Mouse (Mus musculus): ENCODE results near the gene Cdkn1c. TPM values are rescaled to one million over a fixed set of nuclear protein-coding genes. Genes with fewer than 3 reads are reported as not detected.

Gene Cdkn1c
- total RNA-seq, 1 experiment from 2014 or later: 7.6 TPM

DNA sequence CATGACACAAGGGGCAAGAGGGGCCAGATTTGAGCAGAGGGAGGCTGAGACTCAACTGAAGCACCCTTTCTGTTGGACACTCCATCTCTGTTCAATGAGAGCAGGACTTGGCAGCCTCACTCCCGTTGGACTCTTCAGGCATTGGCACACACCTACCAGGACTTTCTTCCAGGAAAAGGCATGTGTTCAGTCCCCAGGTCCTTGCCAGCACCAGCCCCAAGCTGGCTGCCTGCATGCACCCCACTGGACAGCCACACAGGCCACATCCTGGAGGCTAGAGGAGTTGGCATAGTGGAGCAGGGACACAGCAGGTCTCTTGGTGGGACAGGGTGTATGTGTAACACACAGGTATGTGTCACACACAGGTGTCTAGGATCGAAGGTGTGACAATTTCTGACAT, 13.7 kb downstream of the Cdkn1c start:
- no peak for ATAC-seq (replicated peaks in 1 of 2; ENCODE audit: insufficient read depth in 1 of 2, low FRiP score in 2 of 2, low TSS enrichment in 1 of 2, low read depth in 1 of 2, poor library complexity in 2 of 2, severe bottlenecking in 2 of 2)

DNA sequence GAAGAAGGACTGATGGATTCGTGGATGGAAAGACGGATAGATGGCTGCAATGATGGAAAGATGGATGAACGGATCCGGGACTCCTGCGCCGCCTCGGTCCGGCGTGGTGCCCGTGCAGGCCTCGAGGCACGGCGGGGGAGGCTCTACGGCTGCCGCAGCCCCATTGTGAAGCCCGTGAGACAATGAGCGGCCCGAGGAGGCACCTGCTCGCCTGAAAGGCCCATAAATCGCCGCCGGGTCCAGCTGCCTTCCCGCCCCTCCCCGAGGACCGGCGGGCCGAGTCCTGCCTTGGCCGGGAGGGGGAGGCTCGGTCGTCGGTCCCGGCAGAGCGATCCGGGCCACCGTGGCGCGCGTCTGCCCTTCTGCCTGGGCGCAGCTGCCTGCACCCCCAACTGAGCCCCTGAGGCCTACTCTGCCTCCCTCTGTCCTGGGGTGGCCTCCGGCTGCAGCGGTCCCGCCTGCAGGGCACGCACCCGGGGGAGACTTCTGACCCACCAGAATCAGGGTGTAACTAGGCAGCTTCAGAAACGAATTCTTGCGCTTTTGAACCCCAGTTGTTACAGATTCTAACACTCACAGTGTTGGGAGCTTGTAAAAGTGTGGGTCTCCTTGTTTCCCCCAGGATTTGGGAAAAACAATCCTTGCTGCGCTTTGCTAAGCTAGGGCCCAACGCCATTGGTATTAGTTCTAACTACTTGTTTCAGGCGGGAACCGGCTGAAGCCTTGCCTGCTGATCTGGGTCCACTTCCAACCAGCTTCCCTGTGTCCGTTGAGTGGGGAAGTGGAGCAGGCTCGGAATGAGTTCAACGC, 15.0 kb downstream of the Cdkn1c start:
- ATAC-seq (replicated peaks in 1 of 2; ENCODE audit: insufficient read depth in 1 of 2, low FRiP score in 2 of 2, low TSS enrichment in 1 of 2, low read depth in 1 of 2, poor library complexity in 2 of 2, severe bottlenecking in 2 of 2): no peak

DNA sequence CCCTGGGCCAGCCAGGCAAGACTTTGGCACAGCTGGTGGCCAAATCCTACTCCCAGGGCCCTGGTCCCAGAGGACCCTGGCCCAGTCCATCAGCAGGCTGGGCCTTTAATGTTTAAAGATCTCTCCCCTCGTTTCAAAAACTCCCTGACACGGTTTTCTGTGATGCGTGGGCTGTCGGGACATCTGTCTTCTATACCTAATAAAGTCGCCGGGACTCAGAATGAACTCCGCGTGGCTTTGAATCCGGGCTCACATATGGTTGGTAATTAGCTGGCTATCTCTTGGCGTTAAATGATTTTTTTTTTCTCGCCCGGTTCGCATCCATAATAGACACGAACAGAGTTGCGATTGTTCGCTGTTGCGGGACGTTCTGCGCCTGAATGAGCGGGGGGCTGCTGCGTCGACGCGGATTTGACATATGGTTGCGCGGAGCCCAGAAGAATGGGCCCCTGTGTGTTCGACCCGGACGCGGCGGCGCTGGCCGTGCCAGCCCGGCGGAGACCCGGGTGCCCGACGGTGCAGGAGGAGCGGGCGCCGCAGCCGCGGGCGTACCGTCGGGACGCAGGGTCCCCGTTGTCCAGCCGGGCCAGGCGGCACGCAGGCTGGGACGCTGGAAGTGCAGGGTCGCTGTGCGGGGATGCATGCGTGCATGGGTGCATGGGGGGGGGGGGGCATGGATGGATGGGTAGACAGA, 15.7 kb downstream of the Cdkn1c start:
- no peak for ATAC-seq (replicated peaks in 1 of 2; ENCODE audit: insufficient read depth in 1 of 2, low FRiP score in 2 of 2, low TSS enrichment in 1 of 2, low read depth in 1 of 2, poor library complexity in 2 of 2, severe bottlenecking in 2 of 2)

DNA sequence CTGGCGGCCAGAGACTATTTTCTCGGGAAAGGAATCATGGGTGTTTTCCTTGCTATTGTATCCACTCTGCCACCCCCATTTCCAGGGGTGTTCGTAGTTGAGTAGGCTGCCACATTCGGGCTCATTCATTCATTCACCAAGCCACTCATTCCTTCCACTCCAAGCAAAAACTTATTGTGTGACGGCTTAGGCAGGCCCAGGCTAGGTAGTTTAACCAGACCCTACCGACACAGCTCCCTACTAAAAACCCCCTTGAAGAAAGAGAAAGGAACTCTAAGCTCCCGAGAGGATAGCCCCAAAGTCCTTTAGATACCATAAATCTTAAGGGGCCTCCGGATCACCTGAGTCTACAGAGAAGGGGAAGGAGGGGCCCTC, 16.3 kb downstream of the Cdkn1c start:
- ATAC-seq (replicated peaks in 1 of 2; ENCODE audit: insufficient read depth in 1 of 2, low FRiP score in 2 of 2, low TSS enrichment in 1 of 2, low read depth in 1 of 2, poor library complexity in 2 of 2, severe bottlenecking in 2 of 2): no peak

DNA sequence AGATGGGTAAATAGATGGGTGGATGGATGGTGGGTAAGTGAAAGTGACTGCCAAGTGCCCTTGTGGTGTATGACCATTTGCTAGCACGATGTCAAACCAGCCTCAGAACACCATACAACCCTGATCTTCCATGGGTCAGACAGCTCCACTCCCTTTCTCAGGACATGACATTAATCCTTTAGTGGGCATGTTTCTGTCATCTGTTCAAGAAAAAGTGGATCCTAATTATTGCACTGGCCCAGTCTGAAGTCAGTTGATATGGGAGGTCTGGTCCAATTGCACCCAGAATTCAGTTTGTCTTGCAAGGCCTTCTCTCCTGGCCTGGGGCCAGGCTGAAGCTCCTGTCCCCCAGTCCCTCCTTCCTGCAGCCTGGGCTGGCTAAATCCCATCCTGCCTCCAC, 21.9 kb downstream of the Cdkn1c start:
- ATAC-seq (replicated peaks in 1 of 2; ENCODE audit: insufficient read depth in 1 of 2, low FRiP score in 2 of 2, low TSS enrichment in 1 of 2, low read depth in 1 of 2, poor library complexity in 2 of 2, severe bottlenecking in 2 of 2): no peak

DNA sequence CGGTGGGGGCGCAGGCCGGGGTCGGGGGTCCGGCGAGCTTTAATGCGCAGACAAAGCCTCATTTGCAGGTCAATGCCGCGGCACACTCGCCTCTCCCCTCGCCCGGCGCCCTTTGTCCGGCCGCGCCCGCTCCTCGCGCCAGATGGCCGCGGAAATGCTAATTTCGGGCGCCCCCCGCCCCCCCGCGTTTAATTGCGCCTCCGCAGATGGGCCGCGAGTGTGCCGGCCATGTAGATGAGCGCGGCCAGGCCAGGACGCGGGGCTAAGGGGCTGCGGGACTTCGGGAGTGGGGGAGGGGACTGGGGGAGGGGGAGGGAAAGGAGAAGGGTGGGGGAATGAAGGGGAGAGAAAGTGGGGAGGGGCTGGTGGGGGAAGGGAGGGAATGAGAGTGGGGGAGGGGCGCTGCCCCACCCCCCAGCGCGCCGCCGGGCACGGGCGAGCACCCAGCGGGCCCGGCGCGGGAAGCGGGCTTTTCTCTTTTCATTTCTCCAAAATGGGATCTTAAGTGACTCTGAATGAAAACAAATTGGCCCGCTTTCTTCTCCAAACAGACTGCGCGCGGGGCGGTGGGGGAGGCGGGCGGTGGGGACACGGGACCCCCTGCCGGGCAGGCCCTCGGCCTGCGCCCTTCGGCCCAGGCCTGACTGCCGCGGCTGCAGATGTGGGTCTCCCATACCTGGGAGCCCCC, 22.8 kb downstream of the Cdkn1c start:
- no peak for ATAC-seq (replicated peaks in 1 of 2; ENCODE audit: insufficient read depth in 1 of 2, low FRiP score in 2 of 2, low TSS enrichment in 1 of 2, low read depth in 1 of 2, poor library complexity in 2 of 2, severe bottlenecking in 2 of 2)

DNA sequence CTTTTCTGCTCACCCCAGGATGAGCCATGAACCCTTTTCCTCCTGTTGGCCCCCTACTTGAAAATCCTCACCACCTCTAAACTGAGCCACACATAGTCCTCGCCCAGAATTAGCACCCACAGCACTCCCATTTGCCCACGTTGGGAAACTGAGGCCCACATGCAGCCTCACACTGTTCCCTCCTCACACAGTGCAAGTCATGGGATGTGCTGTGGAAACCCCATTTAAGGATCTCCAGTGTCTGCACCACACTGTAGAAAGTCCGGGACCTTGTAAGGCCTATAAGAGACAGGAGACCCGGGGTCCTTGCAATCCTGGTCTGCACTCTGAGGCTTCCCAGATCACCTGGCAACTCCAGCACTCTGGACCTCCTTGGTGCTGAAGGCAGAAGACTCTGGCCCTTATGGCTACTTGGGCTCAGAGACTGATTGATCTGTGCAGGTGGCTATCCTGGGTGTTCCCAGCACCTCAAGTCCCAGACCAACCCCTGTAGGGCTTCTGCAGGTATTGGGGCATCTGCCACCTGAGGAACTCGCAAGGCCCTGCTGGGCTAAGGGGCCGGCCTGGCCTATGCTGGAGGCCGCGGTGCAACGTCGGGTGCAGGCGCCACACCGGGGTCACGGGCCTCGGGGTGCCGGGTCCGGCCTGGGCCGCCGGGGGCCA, 23.5 kb downstream of the Cdkn1c start:
- no peak for ATAC-seq (replicated peaks in 1 of 2; ENCODE audit: insufficient read depth in 1 of 2, low FRiP score in 2 of 2, low TSS enrichment in 1 of 2, low read depth in 1 of 2, poor library complexity in 2 of 2, severe bottlenecking in 2 of 2)

DNA sequence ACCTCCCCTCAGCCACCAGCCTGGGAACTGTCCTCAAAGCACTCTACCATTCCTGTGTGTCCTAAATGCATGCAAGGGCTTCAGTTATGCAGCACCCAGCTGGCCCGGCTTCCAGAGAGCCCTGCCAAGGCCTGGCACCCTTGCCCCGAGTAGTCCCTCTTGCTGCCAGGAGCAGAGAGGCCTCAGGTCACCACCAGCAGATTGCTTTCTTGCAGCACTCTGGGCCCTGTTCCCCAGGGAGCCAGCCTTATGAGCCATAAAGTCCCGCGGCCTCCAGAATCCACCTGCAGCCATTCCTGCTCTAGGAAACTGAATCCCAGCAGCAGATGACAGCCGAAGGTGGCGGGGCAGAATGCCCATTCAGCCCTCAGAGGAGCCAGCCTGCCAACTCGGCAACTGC, 27.5 kb downstream of the Cdkn1c start:
- no peak for ATAC-seq (replicated peaks in 1 of 2; ENCODE audit: insufficient read depth in 1 of 2, low FRiP score in 2 of 2, low TSS enrichment in 1 of 2, low read depth in 1 of 2, poor library complexity in 2 of 2, severe bottlenecking in 2 of 2)

DNA sequence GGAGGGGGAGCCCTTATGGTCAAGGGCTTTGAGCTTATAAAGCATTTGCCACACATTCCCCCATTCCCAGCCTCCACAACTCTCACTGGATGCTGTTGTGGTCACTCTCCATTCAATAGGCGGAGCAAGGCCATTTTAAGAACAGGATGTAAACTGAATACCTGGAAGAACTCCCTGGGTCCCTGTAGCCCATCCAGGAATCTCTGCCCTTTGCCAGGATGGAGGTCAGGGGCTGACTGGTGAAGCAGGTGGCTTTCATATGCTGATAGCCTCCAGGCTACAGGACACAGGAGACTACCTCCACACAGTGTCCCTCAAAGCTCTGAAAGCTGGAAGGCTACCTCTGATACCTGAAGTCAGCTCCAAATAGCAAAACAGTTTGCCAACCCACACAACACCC, 28.2 kb downstream of the Cdkn1c start:
- no peak for ATAC-seq (replicated peaks in 1 of 2; ENCODE audit: insufficient read depth in 1 of 2, low FRiP score in 2 of 2, low TSS enrichment in 1 of 2, low read depth in 1 of 2, poor library complexity in 2 of 2, severe bottlenecking in 2 of 2)

DNA sequence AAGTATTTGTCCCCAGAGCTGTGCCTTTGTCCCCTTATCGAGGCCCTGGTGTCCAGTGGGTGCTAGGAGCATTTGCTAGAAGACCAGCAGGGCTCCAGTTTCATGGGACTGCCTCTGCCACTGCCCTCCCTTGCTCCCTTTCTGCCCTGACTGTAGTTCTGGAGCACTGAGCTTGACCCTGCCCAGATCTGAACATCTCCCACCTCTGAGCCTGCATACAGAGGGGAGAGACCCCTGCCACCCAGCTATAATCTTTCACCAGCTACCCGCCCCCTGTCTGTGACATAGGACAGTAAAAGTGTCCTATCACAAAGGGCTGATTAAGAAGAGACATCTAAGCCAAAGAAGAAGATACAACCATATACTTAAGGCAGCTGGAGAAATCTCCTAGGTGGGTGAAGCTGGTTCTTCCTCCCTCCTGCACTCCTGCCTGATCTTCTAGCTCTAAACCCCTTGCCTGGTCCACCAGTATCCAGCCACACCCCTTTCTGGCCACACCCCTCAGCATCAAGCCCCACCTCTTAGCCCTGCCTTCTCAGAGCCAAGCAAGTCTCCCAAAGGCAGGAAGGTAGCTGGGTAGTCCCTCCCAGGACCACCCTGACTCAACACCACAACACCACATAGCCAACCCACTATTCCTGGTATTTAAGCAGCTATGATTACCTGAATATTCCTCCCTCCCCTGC, 31.9 kb downstream of the Cdkn1c start:
- no peak for ATAC-seq (replicated peaks in 1 of 2; ENCODE audit: insufficient read depth in 1 of 2, low FRiP score in 2 of 2, low TSS enrichment in 1 of 2, low read depth in 1 of 2, poor library complexity in 2 of 2, severe bottlenecking in 2 of 2)

DNA sequence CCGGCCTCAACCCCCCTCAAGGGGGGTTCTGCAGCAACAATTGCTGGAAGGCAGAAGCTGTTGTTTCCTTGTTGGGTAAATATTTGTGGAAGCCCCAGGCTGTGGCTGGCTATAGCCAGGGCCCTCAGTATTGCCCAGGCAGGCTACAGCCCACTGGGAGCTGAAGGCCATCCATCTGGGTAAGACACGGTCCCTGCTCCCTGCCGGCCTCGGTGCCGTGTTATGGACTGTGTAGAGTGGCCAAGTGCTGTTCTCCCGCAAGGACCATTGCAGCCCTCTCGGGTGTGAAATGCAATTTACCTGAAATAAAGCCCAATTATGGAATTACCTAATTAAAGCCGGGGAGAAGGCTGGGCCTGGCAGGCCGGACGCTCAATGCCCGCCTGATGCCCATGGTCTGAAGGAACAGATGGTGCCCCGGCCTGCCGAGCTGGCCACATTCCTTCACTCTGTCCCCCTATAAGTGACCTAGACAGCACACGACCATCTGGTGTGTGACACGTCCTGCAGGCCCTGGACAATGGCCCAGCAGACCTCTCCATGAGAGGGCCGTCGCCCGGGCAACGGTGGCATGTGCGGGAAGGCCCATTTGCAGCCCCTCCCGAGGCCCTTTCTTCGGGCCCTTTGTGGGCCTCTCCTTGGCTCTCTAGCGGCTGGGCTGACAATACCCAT, 32.6 kb downstream of the Cdkn1c start:
- ATAC-seq (replicated peaks in 1 of 2; ENCODE audit: insufficient read depth in 1 of 2, low FRiP score in 2 of 2, low TSS enrichment in 1 of 2, low read depth in 1 of 2, poor library complexity in 2 of 2, severe bottlenecking in 2 of 2): no peak

DNA sequence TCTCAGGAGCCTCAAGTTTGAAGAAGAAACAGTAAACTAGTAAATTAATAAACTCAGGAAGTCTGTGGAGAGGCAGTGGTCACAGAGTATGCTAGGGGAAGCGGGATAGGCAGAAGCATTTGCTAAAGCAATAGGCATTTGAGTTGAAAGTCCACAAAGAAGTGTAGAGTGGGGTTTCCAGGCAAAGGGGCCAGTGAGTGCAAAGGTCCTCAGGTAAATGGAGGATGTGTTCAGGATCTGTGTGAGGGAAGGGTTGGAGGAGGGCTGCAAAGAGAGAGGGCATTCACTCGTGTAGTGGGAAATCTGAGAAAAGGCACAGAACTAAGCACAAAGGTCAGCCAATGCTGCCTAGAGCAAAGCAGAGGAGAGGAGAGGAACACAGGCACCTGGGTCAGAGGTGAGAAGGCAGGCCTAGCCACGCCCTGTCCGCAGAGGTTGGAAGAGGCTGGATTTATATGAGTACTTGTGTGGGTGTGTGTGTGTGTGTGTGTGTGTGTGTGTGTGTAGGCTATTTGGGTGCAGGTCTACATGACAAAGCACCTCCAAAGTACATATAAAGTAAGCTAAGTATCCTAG, 41.2 kb downstream of the Cdkn1c start:
- ATAC-seq (replicated peaks in 1 of 2; ENCODE audit: insufficient read depth in 1 of 2, low FRiP score in 2 of 2, low TSS enrichment in 1 of 2, low read depth in 1 of 2, poor library complexity in 2 of 2, severe bottlenecking in 2 of 2): no peak

DNA sequence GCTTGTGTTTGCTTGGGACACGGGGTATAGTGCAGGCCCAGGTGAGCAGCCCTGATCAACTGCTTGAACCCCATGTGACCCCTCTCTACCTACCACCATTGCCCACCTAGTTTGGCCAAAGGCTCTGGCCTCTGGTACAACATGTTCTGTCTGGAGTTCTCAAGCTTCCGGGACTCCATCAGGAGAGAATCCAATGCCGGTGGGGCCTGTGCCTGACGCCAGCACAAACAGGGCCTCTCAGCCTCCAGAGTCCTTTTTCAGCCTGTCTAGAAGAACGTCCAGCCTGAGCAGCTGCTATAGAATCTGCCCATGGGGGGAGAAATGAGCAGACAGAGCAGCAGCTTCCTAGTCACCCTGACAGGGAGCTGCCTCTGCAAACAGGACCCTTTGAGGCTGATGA, 43.0 kb downstream of the Cdkn1c start:
- ATAC-seq (replicated peaks in 1 of 2; ENCODE audit: insufficient read depth in 1 of 2, low FRiP score in 2 of 2, low TSS enrichment in 1 of 2, low read depth in 1 of 2, poor library complexity in 2 of 2, severe bottlenecking in 2 of 2): no peak

DNA sequence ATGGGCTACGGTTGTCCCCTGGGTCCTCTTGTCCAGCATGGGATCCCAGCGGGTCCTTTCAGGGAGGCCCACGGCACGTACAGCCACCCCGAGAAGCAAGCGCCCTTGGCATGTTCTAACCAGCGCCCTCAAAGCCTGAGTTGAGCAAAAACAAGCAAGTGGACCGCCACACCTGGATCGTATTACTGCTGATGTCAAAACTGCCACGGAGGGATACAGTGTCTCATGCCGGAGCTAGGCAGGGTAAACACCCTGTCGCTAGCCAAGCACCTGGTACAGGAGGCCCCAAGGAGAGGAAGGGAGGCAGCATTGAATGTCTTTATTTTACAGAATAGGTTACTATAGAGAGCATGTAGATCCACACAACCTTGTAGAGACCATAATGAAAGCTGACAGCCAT, 44.4 kb downstream of the Cdkn1c start:
- ATAC-seq (replicated peaks in 1 of 2; ENCODE audit: insufficient read depth in 1 of 2, low FRiP score in 2 of 2, low TSS enrichment in 1 of 2, low read depth in 1 of 2, poor library complexity in 2 of 2, severe bottlenecking in 2 of 2): no peak

DNA sequence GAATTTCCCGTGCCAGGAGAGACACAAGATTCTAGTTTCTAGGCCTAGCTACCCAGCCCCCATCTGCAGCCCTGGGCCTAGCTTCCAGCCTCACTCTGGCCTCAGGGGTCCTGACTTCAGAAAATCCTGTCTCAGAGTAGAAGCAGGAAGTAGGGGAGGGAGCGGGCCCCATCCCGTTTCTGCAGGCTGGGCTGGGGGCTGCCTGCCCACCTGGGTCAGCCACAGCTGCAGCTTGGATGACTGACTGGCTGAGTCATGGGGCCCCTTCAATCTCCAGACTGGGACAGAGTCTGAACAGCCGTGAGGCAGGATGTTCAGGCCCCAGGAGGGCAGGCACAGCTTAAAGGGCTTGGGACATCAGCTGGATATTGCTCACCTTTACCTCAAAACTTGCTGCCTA, 45.8 kb downstream of the Cdkn1c start:
- ATAC-seq (replicated peaks in 1 of 2; ENCODE audit: insufficient read depth in 1 of 2, low FRiP score in 2 of 2, low TSS enrichment in 1 of 2, low read depth in 1 of 2, poor library complexity in 2 of 2, severe bottlenecking in 2 of 2): peak in 1 of 2 experiments; percentile 24; a peak in 1 of 4 replicates

DNA sequence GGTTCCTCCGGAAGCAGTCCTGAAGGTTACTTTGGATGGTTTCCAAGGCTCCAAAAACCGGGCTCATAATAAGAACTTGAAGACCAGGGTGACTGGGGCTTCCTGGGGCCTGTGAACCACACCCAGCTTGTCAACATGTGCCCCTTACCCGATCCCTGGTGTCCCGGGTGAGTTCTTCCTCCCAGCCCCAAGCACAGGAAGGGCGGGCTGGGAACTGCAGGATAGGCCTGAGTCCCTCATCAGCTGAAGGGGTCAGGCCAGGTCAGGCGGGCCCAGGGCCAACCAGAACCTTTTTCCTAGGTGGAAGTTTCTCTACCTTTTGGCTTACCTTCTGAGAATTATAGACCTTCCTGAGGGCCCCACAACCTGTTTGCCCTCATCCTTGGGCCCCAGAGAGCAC, 48.2 kb downstream of the Cdkn1c start:
- ATAC-seq (replicated peaks in 1 of 2; ENCODE audit: insufficient read depth in 1 of 2, low FRiP score in 2 of 2, low TSS enrichment in 1 of 2, low read depth in 1 of 2, poor library complexity in 2 of 2, severe bottlenecking in 2 of 2): no peak

DNA sequence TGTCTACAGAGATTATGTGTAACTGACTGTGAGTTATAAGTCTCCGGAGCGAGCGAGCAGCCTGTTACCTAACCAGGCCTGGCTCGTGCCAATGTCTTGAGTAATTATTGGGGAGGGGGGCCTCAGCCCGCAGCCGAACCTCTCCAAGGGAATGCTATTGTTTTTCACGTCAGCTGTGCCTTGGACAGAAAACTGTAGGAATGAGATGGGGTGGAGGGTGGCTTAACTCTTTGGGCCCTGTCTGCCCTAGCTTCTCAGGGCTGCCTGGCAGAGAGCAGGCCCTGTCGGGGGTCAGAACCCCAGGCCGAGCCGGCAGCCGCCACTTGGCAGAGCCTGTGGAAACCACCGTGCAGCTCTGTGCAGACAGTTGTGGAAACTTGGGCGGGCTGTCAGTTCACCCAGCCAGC, 52.2 kb downstream of the Cdkn1c start:
- no peak for ATAC-seq (replicated peaks in 1 of 2; ENCODE audit: insufficient read depth in 1 of 2, low FRiP score in 2 of 2, low TSS enrichment in 1 of 2, low read depth in 1 of 2, poor library complexity in 2 of 2, severe bottlenecking in 2 of 2)

Measured in hematopoietic stem cell, adult 5-6 weeks (primary cell).